Mouse (Mus musculus) kidney, postnatal 10 days (tissue): ENCODE measurements around the gene Gm8653.
"Not testable (repeated sequence)": the region's sequence is repeated elsewhere in the genome, so short reads cannot be mapped to it uniquely, and the experiment has no call there.

Experiments used
- DNase-seq: peaks from one replicate; pipeline ENCODE4 v3.0.0; 2021; ENCODE audit warnings: mixed read lengths

Gm8653 gene

GRCm38 (mm10) chr7:22201164-22201563, at the start of gene Gm8653:
TSS of gene Gm8653 (minus strand) at chr7:22201264.
- not testable (repeated sequence) for DNase-seq

DNA sequence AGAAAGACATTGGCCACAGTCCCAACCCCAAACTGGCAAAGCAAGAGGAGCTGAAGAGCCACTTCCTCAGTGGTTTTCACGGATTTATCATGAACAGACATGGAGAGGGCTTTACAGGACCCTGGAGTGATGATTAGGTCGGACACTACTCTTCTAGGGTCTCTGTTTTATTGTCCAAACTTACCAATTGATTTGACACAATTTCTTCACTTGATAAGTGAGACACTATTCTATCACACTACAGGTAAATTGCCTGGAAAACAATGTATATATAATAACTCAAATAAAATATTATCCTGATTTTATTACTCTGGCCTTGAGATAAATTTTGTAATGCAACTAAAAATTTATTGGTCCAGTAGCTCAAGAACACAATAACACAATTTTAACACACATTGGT, 28.3 kb upstream of the Gm8653 start, which contains the start of gene Gm8453:
TSS of gene Gm8453 (minus strand) at position 101 of the 400 bp plus-strand sequence.
- DNase-seq, result not testable (repeated sequence)

GRCm38 (mm10) chr7:22189077-22189476, 12.0 kb downstream of the Gm8653 start, which contains the start of gene Vmn1r143:
TSS of gene Vmn1r143 (plus strand) at chr7:22189377.
- not testable (repeated sequence) for DNase-seq

GRCm38 (mm10) chr7:22163935-22164334, 37.1 kb downstream of the Gm8653 start, which contains the start of gene Vmn1r142:
TSS of gene Vmn1r142 (minus strand) at chr7:22164035.
- not testable (repeated sequence) for DNase-seq
